Mouse (Mus musculus) heart, embryonic 13.5 days (tissue): ENCODE measurements around the gene Gm16867. TPM values are rescaled to one million over a fixed set of nuclear protein-coding genes. Genes with fewer than 3 reads are reported as not detected.
"Not testable (repeated sequence)": the region's sequence is repeated elsewhere in the genome, so short reads cannot be mapped to it uniquely, and the experiment has no call there.

Experiments
- ATAC-seq: fragments of 200-750 bp; cut with Nextera tagmentation; 2 replicates; pipeline ENCODE4 v1.8.0; 2017; ENCODE audit warnings: moderate TSS enrichment; ENCODE audit not compliant: insufficient number of reproducible peaks, low FRiP score, low TSS enrichment; ENCODE audit errors: extremely low read depth
- H3K27ac ChIP-seq: fragments of 300-500 bp; sonication (generic); replicated peaks from 2 replicates; pipeline ENCODE4 v1.5.1; 2015; ENCODE audit warnings: moderate library complexity, mild to moderate bottlenecking, inconsistent platforms
- H3K27me3 ChIP-seq: fragments of 300-500 bp; sonication (generic); replicated peaks from 2 replicates; pipeline ENCODE4 v1.6.1; 2015; ENCODE audit warnings: mild to moderate bottlenecking, inconsistent platforms
- H3K36me3 ChIP-seq: fragments of 300-500 bp; sonication (generic); 2 replicates; pipeline ENCODE4 v1.6.1; 2015; ENCODE audit warnings: mild to moderate bottlenecking, inconsistent platforms
- H3K4me1 ChIP-seq: fragments of 300-500 bp; sonication (generic); 2 replicates; pipeline ENCODE4 v1.6.1; 2015; ENCODE audit warnings: inconsistent platforms
- H3K4me2 ChIP-seq: fragments of 300-500 bp; sonication (generic); 2 replicates; pipeline ENCODE4 v1.6.1; 2015; ENCODE audit warnings: inconsistent platforms, mild to moderate bottlenecking, moderate library complexity
- H3K4me3 ChIP-seq: fragments of 300-500 bp; sonication (generic); 2 replicates; pipeline ENCODE4 v1.5.1; 2015; ENCODE audit warnings: moderate library complexity, mild to moderate bottlenecking, inconsistent platforms
- H3K9ac ChIP-seq: fragments of 300-500 bp; sonication (generic); 2 replicates; pipeline ENCODE4 v1.6.1; 2015; ENCODE audit warnings: inconsistent platforms, mild to moderate bottlenecking, moderate library complexity
- H3K9me3 ChIP-seq: fragments of 300-500 bp; sonication (generic); 2 replicates; pipeline ENCODE4 v1.6.1; 2016; ENCODE audit warnings: inconsistent platforms
- WGBS: fragments of 180-500 bp; shearing (Covaris S2); methylation state at CpG from one replicate; pipeline ENCODE4 v1.1.7; 2015; ENCODE audit warnings: mixed read lengths; 5-methylcytosine and 5-hydroxymethylcytosine counted together
- polyA plus RNA-seq: library from polyadenylated mRNA; unstranded; fragments of >200 nt; fragmentation: Nextera tagmentation; extraction: Ambion mirVana; gene quantifications from 2 replicates; pipeline ENCODE4 v1.2.1, GENCODE M21; 2015

Gm16867 gene
- polyA plus RNA-seq: not detected in 2 replicates

DNA sequence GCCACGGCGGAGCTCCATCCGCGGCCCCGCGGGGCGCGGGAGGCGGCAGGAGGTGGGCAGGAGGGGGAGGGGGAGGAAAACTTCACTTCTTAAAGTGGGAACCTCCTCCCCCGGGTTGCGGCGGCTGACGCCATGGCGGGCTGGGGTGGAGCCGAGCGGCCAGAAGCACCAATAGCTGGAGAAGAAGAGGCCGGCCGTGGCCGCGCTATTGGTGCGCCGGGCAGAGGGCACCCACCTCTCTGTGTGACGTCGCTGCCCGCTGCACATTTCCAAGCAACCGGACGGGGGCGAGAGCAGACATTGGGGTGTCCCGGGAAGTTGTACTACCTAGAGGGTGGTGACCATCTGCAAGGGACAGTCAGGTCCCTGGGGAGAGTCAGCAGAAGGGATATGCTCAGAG, at the start of gene Gm16867:
Gene Gm16867 (minus strand): TSS at position 189 of the 400 bp plus-strand sequence.
- H3K4me3 ChIP-seq, H3K27ac ChIP-seq, H3K9ac ChIP-seq, H3K4me2 ChIP-seq, H3K36me3 ChIP-seq, H3K27me3 ChIP-seq, H3K4me1 ChIP-seq, H3K9me3 ChIP-seq: not testable (repeated sequence)
- WGBS: no CpG with 5 or more reads among the region's 29 CpGs
- peak; percentile 96 for ATAC-seq

- H3K36me3 ChIP-seq, H3K4me3 ChIP-seq, H3K4me1 ChIP-seq, H3K27ac ChIP-seq, ATAC-seq, H3K27me3 ChIP-seq, H3K9me3 ChIP-seq, H3K9ac ChIP-seq, H3K4me2 ChIP-seq: not testable (repeated sequence)
- no CpG with 5 or more reads among the region's 4 CpGs for WGBS
Observed at GRCm38 (mm10) chr14:69547310-69547709, 44.1 kb upstream of the Gm16867 start.

- not testable (repeated sequence) for H3K9me3 ChIP-seq, ATAC-seq, H3K27me3 ChIP-seq, H3K4me1 ChIP-seq, H3K4me2 ChIP-seq, H3K27ac ChIP-seq, H3K36me3 ChIP-seq, H3K9ac ChIP-seq, H3K4me3 ChIP-seq
- WGBS: no CpG with 5 or more reads among the region's 2 CpGs
Observed at GRCm38 (mm10) chr14:69545052-69545451, 41.9 kb upstream of the Gm16867 start.

DNA sequence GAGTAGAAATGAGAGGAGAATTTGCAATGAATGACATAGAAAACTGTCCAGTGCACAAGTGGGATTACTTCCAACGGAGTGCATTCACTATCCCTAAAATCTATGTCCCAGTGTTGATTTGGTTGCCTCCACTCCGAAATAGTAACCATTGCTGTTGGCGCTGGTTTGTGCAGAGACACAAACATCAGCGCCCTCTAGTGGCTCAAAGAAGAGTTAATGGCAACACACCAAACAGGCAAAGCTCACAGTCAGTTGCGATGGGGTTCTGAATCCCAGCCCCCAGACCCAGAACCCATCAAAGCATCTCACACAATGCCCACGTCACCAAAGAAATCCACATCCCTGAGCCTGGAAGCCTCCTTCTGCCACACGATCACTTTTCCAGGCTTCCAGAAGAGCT, 40.9 kb upstream of the Gm16867 start:
- not testable (repeated sequence) for H3K4me2 ChIP-seq, H3K4me1 ChIP-seq, H3K27ac ChIP-seq, H3K36me3 ChIP-seq, H3K9ac ChIP-seq, H3K27me3 ChIP-seq, ATAC-seq, H3K4me3 ChIP-seq, H3K9me3 ChIP-seq
- no CpG with 5 or more reads among the region's 7 CpGs for WGBS

DNA sequence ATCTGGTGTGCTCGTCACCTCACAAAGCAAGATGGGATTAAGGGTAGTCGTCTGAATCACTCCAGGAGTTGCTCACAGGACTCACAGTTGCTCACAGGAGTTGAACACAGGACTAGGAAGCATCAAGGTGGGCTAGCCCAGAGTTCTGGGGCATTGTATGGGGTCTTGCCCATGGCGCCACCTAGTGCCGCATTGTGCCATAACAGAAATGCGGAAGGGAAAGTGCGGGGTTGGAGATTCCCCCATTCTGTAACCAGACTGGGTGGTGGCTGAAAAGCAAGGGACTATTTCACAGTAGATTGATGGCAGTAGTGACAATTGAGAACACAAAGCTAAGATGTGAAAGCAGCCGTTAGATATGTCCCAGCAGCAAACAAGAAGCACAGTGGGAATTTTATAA, 39.5 kb upstream of the Gm16867 start:
- H3K4me3 ChIP-seq, H3K9me3 ChIP-seq, ATAC-seq, H3K27ac ChIP-seq, H3K9ac ChIP-seq, H3K27me3 ChIP-seq, H3K4me1 ChIP-seq, H3K36me3 ChIP-seq, H3K4me2 ChIP-seq: not testable (repeated sequence)
- no CpG with 5 or more reads among the region's 7 CpGs for WGBS

DNA sequence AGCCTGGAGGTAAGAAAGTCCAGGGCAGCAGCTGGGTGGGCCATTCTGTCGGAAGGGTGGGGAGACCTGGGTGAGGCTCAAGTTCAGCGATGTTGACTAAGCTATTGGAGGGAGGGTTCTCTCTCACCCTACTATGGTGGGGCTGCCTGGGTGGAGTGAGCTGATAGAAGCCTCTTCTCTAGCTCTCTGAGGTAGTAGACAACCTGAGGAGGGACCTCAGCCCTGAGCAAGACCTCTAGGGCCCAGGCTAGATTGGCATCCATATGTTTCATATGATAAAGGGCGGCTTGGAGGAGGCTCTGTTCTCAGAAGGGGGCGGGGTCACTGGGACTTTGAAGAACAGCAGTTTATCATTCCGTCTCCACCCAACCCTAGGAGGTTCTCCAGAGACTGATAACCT, 37.0 kb upstream of the Gm16867 start:
- H3K4me3 ChIP-seq, H3K9ac ChIP-seq, H3K36me3 ChIP-seq, H3K4me2 ChIP-seq, H3K4me1 ChIP-seq, ATAC-seq, H3K27ac ChIP-seq, H3K9me3 ChIP-seq, H3K27me3 ChIP-seq: not testable (repeated sequence)
- WGBS: no CpG with 5 or more reads among the region's 5 CpGs

DNA sequence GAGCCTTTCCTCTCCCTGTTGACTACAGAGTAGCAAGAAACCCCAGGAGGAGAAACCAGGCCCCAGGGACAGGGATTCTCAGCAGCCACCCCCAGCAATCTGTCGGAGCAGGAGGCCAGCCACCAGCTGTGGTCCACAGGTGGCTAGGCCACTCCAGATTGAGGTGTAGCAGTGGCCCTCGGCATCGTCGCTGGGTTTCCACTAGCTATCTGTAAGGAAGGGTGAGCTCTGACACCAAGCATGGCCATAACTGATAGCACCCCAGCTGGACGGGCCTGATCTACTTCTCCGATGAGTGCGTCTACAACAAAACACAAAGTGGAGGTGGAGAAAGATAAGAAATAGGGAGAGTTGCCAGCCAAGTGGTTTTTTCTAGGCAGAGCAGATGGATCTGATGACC, 33.4 kb upstream of the Gm16867 start:
- not testable (repeated sequence) for H3K9me3 ChIP-seq, H3K4me2 ChIP-seq, H3K36me3 ChIP-seq, H3K4me3 ChIP-seq, H3K27me3 ChIP-seq, H3K4me1 ChIP-seq, H3K9ac ChIP-seq, H3K27ac ChIP-seq
- WGBS: no CpG with 5 or more reads among the region's 7 CpGs
- ATAC-seq: peak; percentile 54; the same call in 1 of the 2 replicates

- not testable (repeated sequence) for H3K4me3 ChIP-seq, H3K27me3 ChIP-seq, H3K27ac ChIP-seq, ATAC-seq, H3K9me3 ChIP-seq, H3K4me2 ChIP-seq, H3K9ac ChIP-seq, H3K36me3 ChIP-seq, H3K4me1 ChIP-seq
- no CpG with 5 or more reads among the region's 1 CpGs for WGBS
Observed at GRCm38 (mm10) chr14:69526202-69526601, 23.0 kb upstream of the Gm16867 start.

- H3K4me3 ChIP-seq, H3K36me3 ChIP-seq, H3K27me3 ChIP-seq, H3K9ac ChIP-seq, H3K9me3 ChIP-seq, H3K4me1 ChIP-seq, H3K4me2 ChIP-seq, ATAC-seq, H3K27ac ChIP-seq: not testable (repeated sequence)
- no CpG with 5 or more reads among the region's 1 CpGs for WGBS
Observed at GRCm38 (mm10) chr14:69523001-69523400, 19.8 kb upstream of the Gm16867 start.

DNA sequence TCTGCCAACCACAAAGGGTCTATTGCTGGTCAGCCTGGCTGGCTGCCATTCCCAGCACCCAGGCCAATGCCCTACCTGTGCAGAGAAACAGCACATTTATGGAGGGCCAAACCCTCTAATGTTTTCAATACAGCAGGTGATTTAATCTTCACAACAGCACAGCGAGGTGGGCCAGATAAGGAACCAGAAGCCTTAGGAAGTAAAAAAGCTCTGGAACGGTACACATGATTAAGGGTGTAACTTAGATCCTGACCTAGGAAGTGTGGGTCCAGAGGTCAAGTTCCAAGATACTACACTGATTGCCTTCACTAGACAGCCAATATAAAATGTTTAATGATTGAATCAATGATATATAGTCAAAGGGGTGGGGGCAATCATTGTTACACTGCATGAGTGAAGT, 17.6 kb upstream of the Gm16867 start:
- ATAC-seq, H3K27me3 ChIP-seq, H3K9me3 ChIP-seq, H3K4me1 ChIP-seq, H3K27ac ChIP-seq, H3K9ac ChIP-seq, H3K36me3 ChIP-seq, H3K4me3 ChIP-seq, H3K4me2 ChIP-seq: not testable (repeated sequence)
- no CpG with 5 or more reads among the region's 2 CpGs for WGBS

DNA sequence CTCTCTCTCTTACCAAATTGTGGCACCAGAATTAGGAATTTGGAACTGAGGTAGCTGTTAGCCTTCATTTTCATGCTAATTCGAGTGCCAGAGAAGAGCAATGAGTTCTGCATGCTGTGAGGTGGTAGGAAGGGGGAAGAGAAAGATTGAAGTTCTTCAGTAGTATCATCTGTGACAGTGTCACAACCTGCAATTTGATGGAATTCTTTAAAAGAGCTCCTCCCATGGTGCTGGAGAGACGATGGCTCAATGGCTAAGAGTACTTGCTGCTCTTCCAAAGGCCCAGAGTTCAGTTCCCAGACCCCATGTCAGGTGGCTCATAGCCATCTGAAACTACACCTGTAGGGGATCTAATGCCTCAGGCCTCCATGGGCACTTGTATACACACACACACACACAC, 9.3 kb upstream of the Gm16867 start, which contains the start of gene Gm27179:
Gene Gm27179 (minus strand): TSS at position 101 of the 400 bp plus-strand sequence.
- not testable (repeated sequence) for H3K4me1 ChIP-seq, H3K4me2 ChIP-seq, H3K27ac ChIP-seq, ATAC-seq, H3K9me3 ChIP-seq, H3K27me3 ChIP-seq, H3K4me3 ChIP-seq, H3K36me3 ChIP-seq, H3K9ac ChIP-seq
- WGBS: no CpG with 5 or more reads among the region's 2 CpGs

DNA sequence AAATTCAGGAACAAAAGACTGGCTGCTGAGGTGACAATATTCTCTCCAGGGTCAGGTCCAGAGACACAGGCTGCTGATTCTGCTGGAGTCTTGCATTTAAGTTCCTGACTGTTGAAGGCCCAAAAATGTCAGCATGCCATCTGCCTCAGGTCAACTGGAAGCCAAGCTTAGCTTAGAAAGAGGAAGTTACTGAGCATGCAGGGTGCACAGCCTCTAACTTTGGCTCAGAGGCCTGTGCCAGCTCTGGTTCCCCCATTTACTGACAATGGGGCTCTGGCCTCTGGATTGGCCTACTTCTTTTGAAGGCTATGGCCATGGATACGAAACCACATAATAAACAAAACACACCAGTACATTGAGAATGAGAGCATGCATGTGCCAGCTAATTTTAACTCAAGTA, 3.8 kb upstream of the Gm16867 start:
- ATAC-seq, H3K9ac ChIP-seq, H3K27ac ChIP-seq, H3K4me1 ChIP-seq, H3K36me3 ChIP-seq, H3K27me3 ChIP-seq, H3K4me2 ChIP-seq, H3K4me3 ChIP-seq, H3K9me3 ChIP-seq: not testable (repeated sequence)
- WGBS: no CpG with 5 or more reads among the region's 1 CpGs
